Mouse (Mus musculus) CD4-positive, CD25-positive, alpha-beta regulatory T cell, adult 4 months (primary cell): ENCODE results near the gene Dok1. TPM values are rescaled to one million over a fixed set of nuclear protein-coding genes. Genes with fewer than 3 reads are reported as not detected.
A peak's percentile ranks its signal among the peaks of the same experiment; 100 is the strongest.

Source experiments
- ATAC-seq: one replicate; pipeline ENCODE4 v1.8.0; 2017
- polyA plus RNA-seq, 2 experiments: library from polyadenylated mRNA; unstranded; fragments of 100-300 nt; shearing (Covaris generic); gene quantifications; one replicate each; pipeline ENCODE4 v1.2.1; 2017

Dok1 gene
- 100 to 1,000 TPM in 1 of 2 experiments, 10 to 100 TPM in 1; 31.8 to 115 TPM for polyA plus RNA-seq

GRCm38 (mm10) chr6:83033249-83034185, at the start of gene Dok1, which contains the start of gene Loxl3:
Gene Dok1 (minus strand): TSS chr6:83033471.
Gene Loxl3 (plus strand): TSS chr6:83034173.
- ATAC-seq = peak; percentile 65

DNA sequence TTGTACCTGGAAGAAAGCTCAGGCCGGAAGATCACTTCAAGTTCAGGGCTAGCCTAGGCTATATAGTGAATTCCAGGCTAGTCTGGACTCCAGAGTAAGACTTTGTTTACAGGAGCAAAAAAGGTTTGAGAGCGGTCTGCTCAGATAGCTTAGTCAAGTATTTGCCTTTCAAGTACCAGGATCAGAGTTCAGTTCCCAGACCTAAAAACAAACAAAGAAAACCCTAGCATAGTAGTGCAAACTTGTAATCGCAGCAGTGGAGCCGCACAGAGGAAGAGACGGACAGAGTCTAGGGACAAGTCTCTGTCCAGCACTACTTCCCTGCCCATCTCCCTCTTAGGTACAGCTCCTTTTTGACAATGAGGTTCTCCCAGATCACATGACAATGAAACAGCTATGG, 46.9 kb upstream of the Dok1 start:
- no peak for ATAC-seq

GRCm38 (mm10) chr6:83078324-83078858, 45.1 kb upstream of the Dok1 start:
- ATAC-seq = peak; percentile 96

GRCm38 (mm10) chr6:83077630-83078323, 44.5 kb upstream of the Dok1 start, which contains the start of gene Pcgf1:
Gene Pcgf1 (plus strand): TSS chr6:83077869.
- ATAC-seq = peak; percentile 40

DNA sequence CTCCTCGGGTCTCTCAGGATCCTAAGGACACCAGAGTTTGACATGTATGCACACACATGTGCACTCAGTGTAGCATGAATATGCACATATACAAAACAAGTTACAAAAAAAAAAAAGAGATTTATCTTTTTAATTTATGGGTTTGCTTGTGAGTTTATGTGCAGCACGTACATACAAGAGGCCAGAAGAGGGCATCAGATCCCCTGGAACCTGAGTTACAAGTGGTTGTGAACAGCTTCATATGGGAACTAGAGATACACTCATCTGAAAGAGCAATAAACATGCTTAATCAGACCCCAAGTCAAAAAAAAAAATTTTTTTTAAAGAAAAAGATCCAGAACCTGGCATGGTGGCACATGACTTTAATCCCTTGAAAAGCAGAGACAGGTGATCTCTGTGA, 41.7 kb upstream of the Dok1 start:
- ATAC-seq = no peak

- no peak for ATAC-seq
These were observed 37.9 kb upstream of the Dok1 start for GRCm38 (mm10) chr6:83071220-83071619.

- ATAC-seq = no peak
These were observed 37.3 kb upstream of the Dok1 start for GRCm38 (mm10) chr6:83070311-83071219.

DNA sequence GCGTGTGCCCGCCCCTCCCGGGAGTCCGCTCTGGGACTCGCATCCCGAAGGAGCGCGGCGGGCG, 36.8 kb upstream of the Dok1 start, which contains the start of gene Tlx2:
Gene Tlx2 (minus strand): TSS at position 47 of the 64 bp plus-strand sequence.
- ATAC-seq = no peak

DNA sequence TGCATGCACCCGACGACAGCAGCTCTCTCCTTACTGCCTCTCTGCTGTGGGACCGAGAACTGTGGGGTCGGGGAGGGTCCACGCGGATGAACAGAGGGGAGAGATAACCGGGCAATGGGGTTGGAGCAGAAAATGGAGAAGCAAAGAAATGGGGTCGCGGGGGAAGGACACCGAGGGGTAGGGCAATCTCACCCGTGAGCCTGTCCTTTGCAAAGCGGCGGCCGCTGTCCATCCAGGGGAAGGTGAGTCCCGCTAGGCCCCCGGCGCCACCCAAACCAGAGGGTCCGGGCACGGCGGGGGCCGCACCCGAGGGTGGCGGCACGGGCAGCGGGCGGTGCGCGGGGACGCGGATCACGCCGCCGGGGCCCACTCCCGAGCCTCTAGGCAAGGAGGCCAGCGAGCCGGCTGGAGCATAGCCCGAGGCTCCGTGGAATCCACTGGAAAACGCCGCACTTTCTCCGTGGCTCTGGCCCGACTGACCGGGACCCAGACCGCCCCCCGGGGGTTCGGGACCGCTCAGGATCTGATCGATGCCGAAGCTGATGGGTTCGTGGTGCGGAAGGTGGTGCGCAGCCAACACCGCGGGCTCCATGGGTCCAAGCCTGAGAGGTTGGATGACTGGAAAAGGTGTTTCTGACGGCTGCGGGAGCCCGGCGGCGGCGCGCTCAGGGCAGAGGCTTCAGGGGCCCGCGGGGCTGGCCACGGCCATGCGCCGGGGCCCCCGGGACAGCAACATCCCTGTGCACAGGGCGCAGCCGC, 36.4 kb upstream of the Dok1 start:
- ATAC-seq = no peak

DNA sequence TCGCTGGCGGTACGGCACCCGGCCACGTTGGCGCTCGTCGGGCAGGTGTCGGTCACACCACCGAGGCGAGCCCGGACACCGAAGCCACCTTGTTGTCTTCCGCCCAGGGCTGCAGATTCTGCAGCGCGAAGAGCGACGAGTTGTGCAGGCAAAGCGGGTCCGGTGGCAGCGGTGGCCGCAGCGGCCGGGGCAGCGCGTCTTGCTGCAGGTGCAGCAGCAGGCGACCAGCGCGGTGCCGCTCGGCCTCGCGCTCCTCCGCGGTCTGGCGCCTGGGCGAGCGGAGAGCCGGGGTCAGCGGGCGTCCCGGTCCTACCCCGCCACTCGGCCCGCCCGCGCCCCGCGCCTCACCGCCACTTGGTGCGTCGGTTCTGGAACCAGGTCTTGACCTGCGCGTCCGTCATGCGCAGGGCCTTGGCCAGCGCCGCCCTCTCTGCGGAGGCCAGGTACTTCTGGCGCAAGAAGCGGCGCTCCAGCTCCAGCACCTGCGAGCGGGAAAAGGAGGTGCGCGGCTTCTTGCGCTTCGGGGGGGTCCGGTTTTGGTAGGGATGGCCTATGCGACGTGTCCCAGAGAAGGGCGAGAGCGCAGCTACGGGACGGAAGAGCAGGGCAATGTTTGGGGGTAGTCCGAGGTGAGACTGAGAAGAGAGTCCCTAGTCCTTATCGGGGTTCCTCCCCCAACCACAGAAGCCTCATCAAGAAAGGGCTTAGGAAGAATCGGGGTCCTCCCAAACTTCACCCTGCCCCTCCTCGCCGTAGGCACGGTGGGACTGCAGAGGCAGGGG, 35.6 kb upstream of the Dok1 start:
- no peak for ATAC-seq

GRCm38 (mm10) chr6:83068221-83068620, 35.0 kb upstream of the Dok1 start:
- no peak for ATAC-seq

DNA sequence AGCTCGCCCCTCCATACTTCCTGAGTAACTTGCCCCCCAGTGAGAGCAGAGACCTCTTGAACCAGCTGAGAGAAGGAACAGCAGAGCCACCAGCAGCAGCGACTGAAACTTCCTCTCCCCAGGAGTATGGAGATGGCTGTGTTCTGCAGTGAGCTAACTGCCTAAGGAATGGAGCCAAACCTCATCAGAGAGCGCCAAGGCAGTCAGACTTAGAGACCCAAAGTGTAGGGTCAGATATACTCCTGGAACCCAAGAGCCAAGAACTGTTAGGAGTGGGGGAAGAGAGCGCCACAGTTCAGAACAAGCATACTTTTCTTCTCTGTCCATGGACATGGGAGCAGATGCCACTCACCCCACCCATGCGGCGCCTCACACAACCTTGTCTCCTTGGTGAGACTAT, 33.2 kb upstream of the Dok1 start:
- no peak for ATAC-seq

DNA sequence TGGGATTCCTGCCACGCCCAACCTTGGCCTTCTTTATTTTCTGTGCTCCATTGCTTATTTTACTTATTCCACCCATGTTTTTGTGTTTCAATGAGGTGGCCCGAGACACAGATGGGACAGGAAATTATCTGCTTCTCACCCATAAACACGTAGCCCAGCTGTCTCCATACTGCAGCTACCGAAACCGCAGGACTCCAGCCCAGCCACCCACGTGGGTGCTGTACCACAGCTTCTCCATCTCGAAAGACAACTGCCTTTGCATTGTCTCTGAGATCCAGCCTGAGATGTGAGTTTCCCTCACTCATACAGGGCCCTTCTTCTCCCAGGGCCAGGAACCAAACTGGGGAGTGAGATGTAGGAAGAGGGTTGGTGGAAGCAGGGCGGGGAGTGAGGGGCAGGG, 32.7 kb upstream of the Dok1 start:
- peak; percentile 48 for ATAC-seq

DNA sequence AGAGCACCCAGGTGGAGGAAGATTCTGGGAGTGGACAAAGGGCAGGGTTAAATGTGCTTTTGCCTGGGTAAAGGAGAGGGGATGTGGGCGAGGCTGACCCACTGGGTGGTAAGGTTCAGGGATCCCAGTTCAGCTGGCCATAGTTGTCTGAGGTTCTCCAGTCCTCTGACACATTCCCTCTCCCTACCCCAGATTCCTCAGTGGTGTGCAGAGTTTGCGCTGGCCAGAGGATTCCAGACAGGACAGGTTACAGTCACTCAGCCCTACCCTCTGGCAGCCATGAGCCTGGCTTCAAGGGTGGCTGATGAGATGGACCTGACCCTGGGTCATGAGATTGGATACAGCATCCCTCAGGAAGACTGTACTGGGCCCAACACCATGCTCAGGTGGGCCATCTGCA, 25.5 kb upstream of the Dok1 start:
- ATAC-seq = no peak

- ATAC-seq = no peak
These were observed 24.5 kb upstream of the Dok1 start, which contains the start of gene Dqx1 for GRCm38 (mm10) chr6:83057790-83058189. Gene Dqx1 (plus strand): TSS chr6:83057844.

DNA sequence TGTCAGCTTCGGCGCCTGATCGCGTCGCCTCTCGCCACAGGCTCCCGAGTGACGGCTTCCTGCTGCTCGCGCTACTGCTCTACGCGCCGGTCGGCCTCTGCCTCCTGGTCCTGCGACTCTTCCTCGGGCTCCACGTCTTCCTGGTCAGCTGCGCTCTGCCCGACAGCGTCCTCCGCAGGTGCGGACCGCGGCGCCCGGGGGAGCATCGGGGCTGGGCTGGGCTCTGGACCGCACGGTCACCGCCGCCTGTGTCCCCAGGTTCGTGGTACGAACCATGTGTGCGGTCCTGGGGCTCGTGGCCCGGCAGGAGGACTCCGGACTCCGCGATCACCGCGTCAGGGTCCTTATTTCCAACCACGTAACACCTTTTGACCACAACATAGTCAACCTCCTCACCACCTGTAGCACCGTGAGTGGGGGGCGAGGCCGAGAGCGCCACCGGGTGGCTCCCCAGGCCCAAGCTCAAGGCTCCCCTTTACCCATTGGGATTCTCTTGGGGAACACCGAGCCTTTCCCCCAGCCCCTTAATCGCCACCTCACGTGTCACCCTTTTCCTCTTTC, 21.7 kb upstream of the Dok1 start, which contains the start of gene Htra2:
Gene Htra2 (minus strand): TSS at position 403 of the 561 bp plus-strand sequence.
- peak; percentile 30 for ATAC-seq

DNA sequence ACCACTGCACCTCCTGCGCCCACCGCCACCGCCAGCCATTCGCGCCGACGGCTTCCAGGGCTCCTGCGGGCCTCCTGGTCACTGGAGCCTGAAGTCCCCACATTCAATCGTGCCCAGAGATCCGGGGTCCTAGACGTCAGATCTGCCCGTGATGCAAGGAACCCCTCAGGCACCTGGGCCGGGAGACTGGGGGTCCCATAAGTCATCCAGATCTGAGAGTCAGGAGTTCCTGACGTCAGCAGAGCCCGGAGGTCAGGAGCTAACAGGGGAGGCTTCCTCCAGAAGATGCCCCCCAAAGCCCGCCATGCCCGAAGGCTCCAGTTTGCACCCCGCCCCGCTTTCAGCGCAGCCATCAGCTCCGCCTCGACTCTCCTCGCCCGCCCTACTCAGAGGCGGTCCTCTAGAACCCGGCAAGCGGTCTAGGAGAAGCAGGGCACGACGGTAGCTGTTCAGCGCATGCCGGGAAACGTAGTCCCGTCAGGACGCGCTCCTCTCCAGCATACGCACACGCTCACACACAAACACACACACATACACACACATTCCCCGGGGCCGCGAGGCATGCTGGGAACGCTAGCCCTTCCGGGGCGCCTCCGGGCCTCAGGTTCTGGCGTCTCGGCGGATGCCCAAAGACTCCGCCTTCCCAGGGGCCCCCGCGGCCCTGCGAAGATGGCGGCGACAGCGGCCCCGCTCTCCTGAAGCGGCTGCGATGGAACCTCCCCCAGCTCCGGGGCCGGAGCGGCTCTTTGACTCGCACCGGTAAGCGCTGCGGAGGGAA, 21.0 kb upstream of the Dok1 start, which contains the start of gene Aup1:
Gene Aup1 (plus strand): TSS at position 448 of the 778 bp plus-strand sequence.
- peak; percentile 92 for ATAC-seq

DNA sequence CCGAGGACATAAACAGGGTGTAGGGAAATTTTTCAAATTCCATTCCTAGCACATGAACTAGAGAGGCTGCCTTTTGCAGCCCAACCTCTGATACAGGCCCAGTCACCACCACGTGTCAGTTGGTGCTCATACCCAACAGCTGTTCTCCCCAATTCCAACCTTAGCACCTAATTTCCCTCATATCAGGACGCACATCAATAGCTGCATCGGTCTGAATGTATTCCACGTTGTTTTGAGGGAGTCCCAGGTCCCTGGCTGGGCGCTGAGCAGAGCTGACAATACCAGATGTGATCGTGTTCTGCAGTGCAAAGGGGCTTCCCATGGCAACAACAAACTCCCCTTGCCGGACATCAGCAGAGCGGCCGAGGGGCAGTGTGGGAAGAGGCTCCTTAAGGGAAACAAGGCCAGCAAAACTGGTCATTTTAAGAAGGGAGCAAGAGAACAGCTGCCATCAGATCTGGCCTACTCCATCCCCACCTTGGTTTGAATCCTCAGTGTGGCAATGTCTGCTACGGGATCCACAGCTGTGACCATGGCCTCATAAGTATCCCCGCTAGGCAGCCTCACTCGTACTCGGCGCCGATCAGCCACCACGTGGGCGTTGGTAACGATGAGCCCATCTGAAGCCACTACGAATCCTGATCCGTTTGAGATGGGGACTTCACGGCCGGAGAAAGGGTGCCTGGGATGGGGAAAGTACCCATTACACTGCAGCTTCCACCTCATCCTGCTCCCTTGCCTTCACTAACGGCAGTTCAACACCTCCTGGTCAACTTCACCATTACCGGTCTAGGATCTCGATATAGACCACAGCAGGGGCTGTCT, 20.1 kb upstream of the Dok1 start:
- ATAC-seq = peak; percentile 27

DNA sequence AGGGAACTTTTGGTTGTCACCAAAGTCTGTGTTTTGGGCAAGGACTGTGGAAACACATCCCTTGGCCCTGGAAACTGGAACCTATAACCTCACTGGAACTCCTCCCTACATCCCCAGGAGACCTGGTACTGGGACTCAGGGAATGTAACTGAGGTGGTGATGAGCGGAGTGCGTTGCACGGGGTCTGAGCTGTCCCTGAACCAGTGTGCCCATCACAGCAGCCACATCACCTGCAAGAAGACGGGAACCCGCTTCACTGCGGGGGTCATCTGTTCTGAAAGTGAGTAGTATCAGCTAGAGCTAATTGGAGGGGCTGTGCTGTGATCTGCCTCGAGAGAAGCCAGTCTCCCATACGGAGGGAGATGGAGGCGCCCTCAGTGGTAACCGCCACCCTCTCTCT, 16.1 kb upstream of the Dok1 start:
- no peak for ATAC-seq
